In genomic region chr15:8792106-8792505, GRCm38 (mm10) we compare ENCODE assay signal across 21 mouse cellular contexts.
A peak's percentile ranks its signal among the peaks of the same experiment; 100 is the strongest.
DNase-seq lines count a peak whose midpoint lies in the region; ATAC-seq lines count a peak whose summit lies in the region.
"Had no signal": no experiment of that assay in that cellular context is flagged by ENCODE, and none has a peak within 500 bp of the region (broad histone marks: within the 10 kb centered on the region; RNA-seq: fewer than 3 reads in every experiment).

No protein-coding gene starts in this region.

- ATAC-seq in frontal cortex, adult (ENCODE audit: low TSS enrichment), result peak; percentile 64; the same call in 1 of the 2 replicates
- ATAC-seq in monocyte, adult 5-6 weeks (replicated peaks; ENCODE audit: insufficient number of reproducible peaks, low FRiP score, low TSS enrichment, poor library complexity, severe bottlenecking), result no peak
- ATAC-seq in midbrain, embryonic 11.5 days (ENCODE audit: low FRiP score), result no peak
- ATAC-seq: lung, postnatal 0 days had no signal

- WGBS in midbrain, embryonic 11.5 days, result 76% methylated on average over 2 of the region's 2 CpGs

- no peak for DNase-seq in frontal cortex, adult 2 months (ENCODE audit: extremely low spot score in 1 of 2, low spot score in 1 of 2)
- peak; percentile 30 to 47 for DNase-seq in right cerebral cortex, postnatal 10 days (ENCODE audit: low spot score in 2 of 2)
- DNase-seq in right cerebral cortex, adult 18-20 months, result no peak
- peak; percentile 90 for DNase-seq in cerebellum, adult 9-11 months
- DNase-seq in telencephalon, adult 2 months (ENCODE audit: low read depth, low spot score), result peak; percentile 38
- DNase-seq in midbrain, embryonic 11.5 days (ENCODE audit: low spot score, missing footprints), result no peak
- DNase-seq: B cell, adult 2 months; gastrocnemius, postnatal 14 days; heart, adult 18-20 months; kidney, adult 2 months; kidney, postnatal 14 days; liver; right cerebral cortex, postnatal 14 days; spleen, adult 18-20 months; thymus, postnatal 36 days had no signal

- H3K4me1 ChIP-seq in midbrain, embryonic 11.5 days (ENCODE audit: control insufficient read depth, insufficient read depth, low read length), result no peaks in the 10 kb centered on the region
- H3K4me1 ChIP-seq: hindbrain, embryonic 10.5 days had no signal

- no peak overlapping the region for H3K4me3 ChIP-seq in midbrain, embryonic 11.5 days (ENCODE audit: low read depth, low read length)
- H3K4me3 ChIP-seq: hindbrain, embryonic 10.5 days; midbrain, embryonic 12.5 days; myocyte had no signal

- no peaks in the 10 kb centered on the region for H3K9me3 ChIP-seq in midbrain, embryonic 11.5 days (ENCODE audit: control insufficient read depth, low read length)
- H3K9me3 ChIP-seq: hindbrain, embryonic 10.5 days; midbrain, embryonic 12.5 days had no signal

- no peaks in the 10 kb centered on the region for H3K36me3 ChIP-seq in midbrain, embryonic 11.5 days (ENCODE audit: control insufficient read depth, insufficient read depth, low read length)
- H3K36me3 ChIP-seq: hindbrain, embryonic 10.5 days; midbrain, embryonic 12.5 days had no signal

- H3K27ac ChIP-seq in midbrain, embryonic 11.5 days (ENCODE audit: low read depth, low read length), result no peak overlapping the region
- H3K27ac ChIP-seq: hindbrain, embryonic 10.5 days; midbrain, embryonic 12.5 days had no signal

- no peak overlapping the region for H3K9ac ChIP-seq in midbrain, embryonic 11.5 days (ENCODE audit: low read length)
- H3K9ac ChIP-seq: midbrain, embryonic 12.5 days had no signal

- no peak overlapping the region for H3K4me2 ChIP-seq in midbrain, embryonic 11.5 days
- H3K4me2 ChIP-seq: midbrain, embryonic 12.5 days had no signal

- H3K27me3 ChIP-seq in midbrain, embryonic 11.5 days (ENCODE audit: control insufficient read depth, insufficient read depth, low read length), result no peaks in the 10 kb centered on the region
- H3K27me3 ChIP-seq: midbrain, embryonic 12.5 days had no signal

Comparison
In these comparisons a context has a peak if more than half of its experiments do, and no peak if none do; other contexts are left out.
1. DNase-seq: peak in right cerebral cortex, postnatal 10 days (2 of 2), cerebellum, adult 9-11 months (single experiment) and telencephalon, adult 2 months (single experiment); none in frontal cortex, adult 2 months (0 of 2), right cerebral cortex, adult 18-20 months (single experiment) and midbrain, embryonic 11.5 days (single experiment).